Mouse (Mus musculus) cerebellum, adult (tissue): Measurements from ENCODE around the gene Cldn16.

ENCODE experiments used
- ATAC-seq: cut with Nextera tagmentation; 2 replicates; pipeline ENCODE4 v1.9.2; 2017; ENCODE audit warnings: mild to moderate bottlenecking, moderate library complexity, mixed read lengths; ENCODE audit not compliant: insufficient number of reproducible peaks, low FRiP score, low TSS enrichment

The Cldn16 gene

DNA sequence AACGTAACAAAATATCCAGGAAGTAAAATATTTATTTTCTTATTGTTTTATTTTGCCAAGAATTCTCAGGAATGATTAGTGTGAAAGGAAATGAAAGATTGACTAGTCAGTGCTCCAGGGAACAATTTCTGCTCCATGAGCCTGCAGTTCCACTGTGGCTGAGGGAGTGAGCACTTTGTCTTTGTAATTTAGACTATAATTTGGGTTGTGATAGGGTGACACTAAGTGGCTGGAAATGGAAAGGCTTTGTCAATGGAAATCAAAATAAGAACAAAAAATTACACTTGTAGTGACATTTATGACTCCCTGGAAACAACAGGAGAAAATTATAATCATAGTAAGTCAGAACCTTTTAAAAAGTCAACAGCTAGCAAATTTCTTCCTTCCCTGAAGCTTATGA lies 69.4 kb downstream of the Cldn16 start:
- ATAC-seq: no peak
